Mouse (Mus musculus): ENCODE data around the gene 4930469K13Rik. TPM values are rescaled to one million over a fixed set of nuclear protein-coding genes. Genes with fewer than 3 reads are reported as not detected.

Gene 4930469K13Rik
- polyA plus RNA-seq, 1 experiment = 0.16 TPM

- TF ChIP-seq POLR2A (IDR thresholded peaks at IDR 0.05; ENCODE audit: control insufficient read depth, extremely low read depth, insufficient read depth, low read length, poor library complexity) (no peak), CTCF (IDR thresholded peaks at IDR 0.05; ENCODE audit: borderline replicate concordance, control insufficient read depth, extremely low read depth, insufficient read depth, low read length, poor library complexity) (no peak)
- 87% methylated on average over 5 of the region's 5 CpGs for WGBS
- H3K4me3 ChIP-seq (ENCODE audit: control insufficient read depth, insufficient read depth, low read length) = no peak overlapping the region
Measured at GRCm38 (mm10) chr11:33993496-33993895, 104.9 kb downstream of the 4930469K13Rik start.

DNA sequence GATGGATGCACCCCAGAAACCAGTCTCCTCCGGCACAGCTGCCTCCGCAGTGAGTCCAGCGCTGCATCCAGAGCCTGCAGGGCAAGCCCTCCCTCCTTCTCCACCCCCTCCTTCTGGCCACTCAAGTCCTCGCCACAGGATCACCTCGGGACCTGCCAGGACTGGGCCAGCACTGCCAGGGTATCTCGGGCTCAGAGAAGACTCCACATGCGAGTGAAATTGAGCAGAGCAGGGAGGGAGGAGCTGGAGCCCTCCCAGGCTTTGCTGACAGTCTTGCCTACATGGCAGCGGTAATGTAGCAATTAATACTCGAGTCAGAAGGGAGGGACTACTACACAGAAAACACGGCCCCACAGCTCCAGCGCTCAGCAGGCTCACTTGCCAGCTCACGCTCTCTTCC lies 105.4 kb downstream of the 4930469K13Rik start, which contains the start of gene Kcnip1:
TSS of gene Kcnip1 (minus strand) at position 215 of the 400 bp plus-strand sequence.
- Histone ChIP-seq H3K36me3 (ENCODE audit: control insufficient read depth, insufficient read depth, low read length) (no peaks in the 10 kb centered on the region), H3K4me3 (ENCODE audit: control insufficient read depth, insufficient read depth, low read length) (no peak within 1 kb of the TSS), H3K27ac (ENCODE audit: control insufficient read depth, insufficient read depth, low read length) (no peak within 1 kb of the TSS), H3K4me1 (replicated peaks; ENCODE audit: control insufficient read depth, insufficient read depth, low read length) (peaks cover 4% of the 10 kb centered on the region; the same call in 1 of the 2 replicates), H3K27me3 (ENCODE audit: control insufficient read depth, insufficient read depth, low read length) (no peaks in the 10 kb centered on the region)
- TF ChIP-seq CTCF (IDR thresholded peaks at IDR 0.05; ENCODE audit: borderline replicate concordance, control insufficient read depth, extremely low read depth, insufficient read depth, low read length, poor library complexity) = no peak
- no peak for TF ChIP-seq POLR2A (IDR thresholded peaks at IDR 0.05; ENCODE audit: control insufficient read depth, extremely low read depth, insufficient read depth, low read length, poor library complexity)
- DNase-seq = no peak
- WGBS = 87% methylated on average over 12 of the region's 12 CpGs

More at GRCm38 (mm10) chr11:33993496-33993895, 104.9 kb downstream of the 4930469K13Rik start:
- H3K4me1 ChIP-seq (replicated peaks; ENCODE audit: control insufficient read depth, insufficient read depth, low read length) = peaks cover 4% of the 10 kb centered on the region; the same call in 1 of the 2 replicates
- no peaks in the 10 kb centered on the region for H3K27me3 ChIP-seq (ENCODE audit: control insufficient read depth, insufficient read depth, low read length)
- no peaks in the 10 kb centered on the region for H3K36me3 ChIP-seq (ENCODE audit: control insufficient read depth, insufficient read depth, low read length)
- DNase-seq = no peak
- no peak overlapping the region for H3K27ac ChIP-seq (ENCODE audit: control insufficient read depth, insufficient read depth, low read length)

- TF ChIP-seq CTCF (IDR thresholded peaks at IDR 0.05; ENCODE audit: borderline replicate concordance, control insufficient read depth, extremely low read depth, insufficient read depth, low read length, poor library complexity) (no peak), POLR2A (IDR thresholded peaks at IDR 0.05; ENCODE audit: control insufficient read depth, extremely low read depth, insufficient read depth, low read length, poor library complexity) (no peak)
- 96% methylated on average over 5 of the region's 5 CpGs for WGBS
- Histone ChIP-seq H3K4me3 (ENCODE audit: control insufficient read depth, insufficient read depth, low read length) (no peak overlapping the region), H3K4me1 (replicated peaks; ENCODE audit: control insufficient read depth, insufficient read depth, low read length) (0 out of 2 replicates have a peak, but pooled peaks cover 5% of the 10 kb centered on the region), H3K27ac (ENCODE audit: control insufficient read depth, insufficient read depth, low read length) (no peak overlapping the region), H3K27me3 (ENCODE audit: control insufficient read depth, insufficient read depth, low read length) (no peaks in the 10 kb centered on the region), H3K36me3 (ENCODE audit: control insufficient read depth, insufficient read depth, low read length) (no peaks in the 10 kb centered on the region)
- DNase-seq = no peak
Measured at GRCm38 (mm10) chr11:33990002-33990401, 108.4 kb downstream of the 4930469K13Rik start.

DNA sequence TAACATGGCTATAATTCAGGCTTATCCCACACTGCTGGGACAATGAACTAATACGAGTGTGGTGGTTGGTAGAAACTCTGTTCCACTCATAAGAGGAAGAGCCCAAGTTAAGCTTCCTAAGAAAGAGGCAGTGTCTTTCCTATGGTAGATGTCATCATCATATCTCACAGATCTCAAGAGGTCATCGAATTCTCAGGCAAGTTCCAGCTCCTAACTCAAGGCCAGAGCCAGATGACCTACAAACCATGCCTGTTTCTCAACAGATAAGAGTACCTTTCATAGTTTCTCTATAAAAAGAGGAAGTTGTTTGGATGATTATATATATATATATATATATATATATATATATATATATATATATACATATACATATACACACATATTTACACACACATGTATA lies 111.8 kb downstream of the 4930469K13Rik start:
- Histone ChIP-seq H3K27ac (ENCODE audit: control insufficient read depth, insufficient read depth, low read length) (no peak overlapping the region), H3K27me3 (ENCODE audit: control insufficient read depth, insufficient read depth, low read length) (no peaks in the 10 kb centered on the region), H3K4me3 (ENCODE audit: control insufficient read depth, insufficient read depth, low read length) (no peak overlapping the region), H3K4me1 (replicated peaks; ENCODE audit: control insufficient read depth, insufficient read depth, low read length) (peaks cover 7% of the 10 kb centered on the region), H3K36me3 (ENCODE audit: control insufficient read depth, insufficient read depth, low read length) (no peaks in the 10 kb centered on the region)
- DNase-seq = no peak
- no peak for TF ChIP-seq CTCF (IDR thresholded peaks at IDR 0.05; ENCODE audit: borderline replicate concordance, control insufficient read depth, extremely low read depth, insufficient read depth, low read length, poor library complexity)
- no peak for TF ChIP-seq POLR2A (IDR thresholded peaks at IDR 0.05; ENCODE audit: control insufficient read depth, extremely low read depth, insufficient read depth, low read length, poor library complexity)
- 51% methylated on average over 2 of the region's 2 CpGs for WGBS

DNA sequence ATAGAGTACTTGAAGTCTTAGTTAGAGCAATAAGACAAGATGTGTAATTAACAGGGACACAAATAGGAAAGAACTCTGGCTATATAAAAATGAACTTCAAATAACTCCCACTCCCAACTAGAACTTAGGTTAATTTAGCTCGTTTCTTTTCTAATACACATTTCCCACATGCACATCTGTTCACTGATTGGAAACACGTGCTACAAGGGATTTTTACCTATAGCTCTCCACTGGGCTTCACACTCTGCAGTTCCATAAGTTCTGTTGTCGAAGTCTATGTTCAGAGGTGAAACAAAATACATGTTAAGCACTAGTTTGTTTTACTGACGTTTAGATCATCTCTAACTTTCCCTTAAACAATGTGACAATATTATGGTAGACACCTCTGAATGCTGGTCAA lies 118.2 kb downstream of the 4930469K13Rik start:
- Histone ChIP-seq H3K36me3 (ENCODE audit: control insufficient read depth, insufficient read depth, low read length) (no peaks in the 10 kb centered on the region), H3K27ac (ENCODE audit: control insufficient read depth, insufficient read depth, low read length) (no peak overlapping the region), H3K27me3 (ENCODE audit: control insufficient read depth, insufficient read depth, low read length) (no peaks in the 10 kb centered on the region), H3K4me1 (replicated peaks; ENCODE audit: control insufficient read depth, insufficient read depth, low read length) (peaks cover 3% of the 10 kb centered on the region), H3K4me3 (ENCODE audit: control insufficient read depth, insufficient read depth, low read length) (no peak overlapping the region)
- WGBS = 91% methylated on average over 4 of the region's 4 CpGs
- no peak for DNase-seq
- no peak for TF ChIP-seq POLR2A (IDR thresholded peaks at IDR 0.05; ENCODE audit: control insufficient read depth, extremely low read depth, insufficient read depth, low read length, poor library complexity)
- no peak for TF ChIP-seq CTCF (IDR thresholded peaks at IDR 0.05; ENCODE audit: borderline replicate concordance, control insufficient read depth, extremely low read depth, insufficient read depth, low read length, poor library complexity)

- Histone ChIP-seq H3K27ac (ENCODE audit: control insufficient read depth, insufficient read depth, low read length) (no peak overlapping the region), H3K36me3 (ENCODE audit: control insufficient read depth, insufficient read depth, low read length) (no peaks in the 10 kb centered on the region), H3K4me3 (ENCODE audit: control insufficient read depth, insufficient read depth, low read length) (no peak overlapping the region), H3K4me1 (replicated peaks; ENCODE audit: control insufficient read depth, insufficient read depth, low read length) (0 out of 2 replicates have a peak, but pooled peaks cover 4% of the 10 kb centered on the region), H3K27me3 (ENCODE audit: control insufficient read depth, insufficient read depth, low read length) (no peaks in the 10 kb centered on the region)
- WGBS = 98% methylated on average over 2 of the region's 2 CpGs
- no peak for DNase-seq
- TF ChIP-seq POLR2A (IDR thresholded peaks at IDR 0.05; ENCODE audit: control insufficient read depth, extremely low read depth, insufficient read depth, low read length, poor library complexity) (no peak), CTCF (IDR thresholded peaks at IDR 0.05; ENCODE audit: borderline replicate concordance, control insufficient read depth, extremely low read depth, insufficient read depth, low read length, poor library complexity) (no peak)
Measured at GRCm38 (mm10) chr11:33975121-33975520, 123.2 kb downstream of the 4930469K13Rik start.
